Mouse (Mus musculus) erythroblast, embryonic 14.5 days (primary cell): Measurements from ENCODE around the gene Ppp1ca.

ENCODE experiments used
- GATA1 ChIP-seq: IDR thresholded peaks from 2 replicates; pipeline ENCODE4 v1.6.1; 2012; ENCODE audit warnings: low read length, inconsistent platforms, mixed read lengths
- TAL1 ChIP-seq: IDR thresholded peaks from 3 replicates; pipeline ENCODE4 v1.6.1; 2012; ENCODE audit warnings: low read length, inconsistent platforms, mixed read lengths

DNA sequence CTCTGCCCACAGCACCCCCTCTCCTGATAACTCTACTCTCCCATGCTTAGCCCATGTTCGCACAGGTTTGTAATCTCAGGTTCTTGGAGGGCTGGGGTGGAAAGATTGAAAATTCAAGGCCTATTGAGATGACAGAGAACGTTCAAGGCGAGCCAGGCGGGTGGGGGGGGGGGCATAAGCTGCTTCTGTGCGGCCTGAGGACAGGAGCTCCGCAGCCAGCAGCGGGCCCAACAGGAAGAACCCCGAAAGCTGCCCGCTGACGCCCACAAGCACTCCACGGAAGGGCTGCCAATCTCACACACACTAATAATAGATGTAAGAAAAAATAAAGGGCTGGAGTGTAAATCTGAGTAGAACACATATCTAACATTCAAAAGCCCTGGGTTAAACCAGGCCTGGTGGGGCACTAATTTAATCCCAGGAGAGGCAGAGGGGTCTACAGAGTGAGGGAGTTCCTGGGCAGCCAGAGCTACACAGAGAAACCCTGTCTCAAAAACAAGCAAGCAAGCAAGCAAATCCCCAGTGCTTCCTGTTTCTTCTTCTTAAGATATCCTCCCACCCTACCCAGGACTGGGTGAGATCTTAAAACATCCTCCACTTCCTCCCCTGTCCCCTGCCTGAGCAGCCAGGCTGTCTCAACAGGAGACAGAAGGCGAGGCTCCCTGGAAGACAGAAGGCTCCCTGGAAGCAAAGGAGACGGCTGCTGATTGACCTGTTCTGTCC is 11.9 kb downstream of the Ppp1ca start:
- no peak for TF ChIP-seq TAL1
- no peak for TF ChIP-seq GATA1
